Mouse (Mus musculus) heart, embryonic 10.5 days (tissue): ENCODE measurements around the gene Gm16253. TPM values are rescaled to one million over a fixed set of nuclear protein-coding genes. Genes with fewer than 3 reads are reported as not detected.
A peak's percentile ranks its signal among the peaks of the same experiment; 100 is the strongest.

Source experiments
- DNase-seq: peaks from one replicate; pipeline ENCODE4 v3.0.0-alpha.2; 2017; ENCODE audit warnings: low spot score
- H3K27ac ChIP-seq: fragments of 300-500 bp; sonication (generic); 2 replicates; pipeline ENCODE4 v1.5.1; 2016; ENCODE audit warnings: mild to moderate bottlenecking
- H3K27me3 ChIP-seq: fragments of 300-500 bp; sonication (generic); 2 replicates; pipeline ENCODE4 v1.6.1; 2016; ENCODE audit warnings: mild to moderate bottlenecking; ENCODE audit not compliant: poor library complexity, insufficient read depth, severe bottlenecking
- H3K36me3 ChIP-seq: fragments of 300-500 bp; sonication (generic); 2 replicates; pipeline ENCODE4 v1.6.1; 2016; ENCODE audit warnings: mild to moderate bottlenecking, moderate library complexity
- H3K4me1 ChIP-seq: fragments of 300-500 bp; sonication (generic); 2 replicates; pipeline ENCODE4 v1.6.1; 2016; ENCODE audit warnings: mild to moderate bottlenecking
- H3K4me3 ChIP-seq: fragments of 300-500 bp; sonication (generic); 2 replicates; pipeline ENCODE4 v1.5.1; 2016; ENCODE audit warnings: mild to moderate bottlenecking, moderate library complexity
- H3K9me3 ChIP-seq: fragments of 300-500 bp; sonication (generic); 2 replicates; pipeline ENCODE4 v1.6.1; 2016; ENCODE audit warnings: mild to moderate bottlenecking, moderate library complexity
- WGBS: fragments of 180-500 bp; shearing (Covaris S2); methylation state at CpG from one replicate; pipeline ENCODE4 v1.1.7; 2016; 5-methylcytosine and 5-hydroxymethylcytosine counted together
- polyA plus RNA-seq: library from polyadenylated mRNA; unstranded; fragments of >200 nt; fragmentation: Nextera tagmentation; extraction: Ambion mirVana; gene quantifications from 2 replicates; pipeline ENCODE4 v1.2.1, GENCODE M21; 2016

Gm16253 gene
- polyA plus RNA-seq, 1 experiment from 2014 or later, result 0.88 TPM

GRCm38 (mm10) chr3:96559398-96559910 is 17.3 kb upstream of the Gm16253 start:
- peak overlapping the region; percentile 83 for H3K4me3 ChIP-seq
- no peak for DNase-seq
- H3K36me3 ChIP-seq, result peaks cover 28% of the 10 kb centered on the region
- H3K27me3 ChIP-seq, result no peaks in the 10 kb centered on the region
- 67% methylated on average over 12 of the region's 12 CpGs for WGBS
- peak overlapping the region; percentile 92 for H3K27ac ChIP-seq
- H3K4me1 ChIP-seq, result peaks cover 54% of the 10 kb centered on the region
- H3K9me3 ChIP-seq, result no peaks in the 10 kb centered on the region

GRCm38 (mm10) chr3:96559911-96560850 is 16.6 kb upstream of the Gm16253 start:
- H3K27ac ChIP-seq, result peak overlapping the region; percentile 17; the same call in 1 of the 2 replicates
- peaks cover 28% of the 10 kb centered on the region for H3K36me3 ChIP-seq
- no peak for DNase-seq
- no peaks in the 10 kb centered on the region for H3K9me3 ChIP-seq
- H3K4me1 ChIP-seq, result peaks cover 53% of the 10 kb centered on the region
- 73% methylated on average over 23 of the region's 23 CpGs for WGBS
- no peaks in the 10 kb centered on the region for H3K27me3 ChIP-seq
- peak overlapping the region; percentile 83 for H3K4me3 ChIP-seq

GRCm38 (mm10) chr3:96560881-96561668 is 15.7 kb upstream of the Gm16253 start:
- Histone ChIP-seq H3K4me3 (peak overlapping the region; percentile 83), H3K27me3 (no peaks in the 10 kb centered on the region), H3K27ac (peak overlapping the region; percentile 54; the same call in 1 of the 2 replicates), H3K36me3 (peaks cover 28% of the 10 kb centered on the region), H3K4me1 (peaks cover 47% of the 10 kb centered on the region), H3K9me3 (no peaks in the 10 kb centered on the region)
- no peak for DNase-seq
- 81% methylated on average over 9 of the region's 9 CpGs for WGBS

- H3K27ac ChIP-seq, result no peak overlapping the region; the same call in 1 of the 2 replicates
Measured at GRCm38 (mm10) chr3:96561946-96562681, 14.7 kb upstream of the Gm16253 start.

GRCm38 (mm10) chr3:96563267-96563666 is 13.5 kb upstream of the Gm16253 start:
- peaks cover 45% of the 10 kb centered on the region for H3K4me1 ChIP-seq
- WGBS, result 94% methylated on average over 8 of the region's 8 CpGs
- no peak for DNase-seq

More at GRCm38 (mm10) chr3:96561946-96562681, 14.7 kb upstream of the Gm16253 start:
- no peaks in the 10 kb centered on the region for H3K27me3 ChIP-seq
- peak overlapping the region; percentile 2; the same call in 1 of the 2 replicates for H3K4me3 ChIP-seq
- WGBS, result 60% methylated on average over 10 of the region's 10 CpGs
- peaks cover 28% of the 10 kb centered on the region for H3K36me3 ChIP-seq
- DNase-seq, result no peak
- H3K9me3 ChIP-seq, result no peaks in the 10 kb centered on the region
- H3K4me1 ChIP-seq, result peaks cover 45% of the 10 kb centered on the region

GRCm38 (mm10) chr3:96563911-96564632 is 12.7 kb upstream of the Gm16253 start:
- H3K27ac ChIP-seq, result peak overlapping the region; percentile 72
- DNase-seq, result no peak
- WGBS, result 56% methylated on average over 10 of the region's 10 CpGs

More at GRCm38 (mm10) chr3:96563267-96563666, 13.5 kb upstream of the Gm16253 start:
- no peaks in the 10 kb centered on the region for H3K9me3 ChIP-seq
- H3K36me3 ChIP-seq, result peaks cover 28% of the 10 kb centered on the region
- H3K27me3 ChIP-seq, result no peaks in the 10 kb centered on the region
- H3K27ac ChIP-seq, result no peak overlapping the region
- no peak overlapping the region for H3K4me3 ChIP-seq

GRCm38 (mm10) chr3:96564633-96565032 is 12.2 kb upstream of the Gm16253 start:
- DNase-seq, result no peak
- 59% methylated on average over 7 of the region's 7 CpGs for WGBS
- Histone ChIP-seq H3K4me3 (no peak overlapping the region), H3K27ac (peak overlapping the region; percentile 72), H3K27me3 (no peaks in the 10 kb centered on the region), H3K4me1 (peaks cover 49% of the 10 kb centered on the region), H3K36me3 (peaks cover 19% of the 10 kb centered on the region), H3K9me3 (no peaks in the 10 kb centered on the region)

More at GRCm38 (mm10) chr3:96563911-96564632, 12.7 kb upstream of the Gm16253 start:
- Histone ChIP-seq H3K9me3 (no peaks in the 10 kb centered on the region), H3K36me3 (peaks cover 25% of the 10 kb centered on the region), H3K4me1 (peaks cover 48% of the 10 kb centered on the region), H3K4me3 (no peak overlapping the region), H3K27me3 (no peaks in the 10 kb centered on the region)

GRCm38 (mm10) chr3:96565105-96565504 is 11.7 kb upstream of the Gm16253 start:
- H3K36me3 ChIP-seq, result peaks cover 14% of the 10 kb centered on the region
- no peak overlapping the region for H3K4me3 ChIP-seq
- 88% methylated on average over 2 of the region's 3 CpGs for WGBS
- H3K9me3 ChIP-seq, result no peaks in the 10 kb centered on the region
- peak overlapping the region; percentile 72; the same call in 1 of the 2 replicates for H3K27ac ChIP-seq
- H3K27me3 ChIP-seq, result no peaks in the 10 kb centered on the region
- DNase-seq, result no peak
- peaks cover 49% of the 10 kb centered on the region for H3K4me1 ChIP-seq

GRCm38 (mm10) chr3:96566661-96567450 is 9.9 kb upstream of the Gm16253 start:
- Histone ChIP-seq H3K4me1 (peaks cover 48% of the 10 kb centered on the region), H3K9me3 (no peaks in the 10 kb centered on the region), H3K27me3 (no peaks in the 10 kb centered on the region), H3K36me3 (no peaks in the 10 kb centered on the region), H3K4me3 (no peak overlapping the region), H3K27ac (peak overlapping the region; percentile 24; the same call in 1 of the 2 replicates)
- 76% methylated on average over 8 of the region's 8 CpGs for WGBS
- no peak for DNase-seq

GRCm38 (mm10) chr3:96568605-96569004 is 8.2 kb upstream of the Gm16253 start:
- Histone ChIP-seq H3K36me3 (no peaks in the 10 kb centered on the region), H3K27me3 (no peaks in the 10 kb centered on the region), H3K4me1 (peaks cover 55% of the 10 kb centered on the region), H3K27ac (no peak overlapping the region), H3K4me3 (no peak overlapping the region), H3K9me3 (no peaks in the 10 kb centered on the region)
- WGBS, result 72% methylated on average over 8 of the region's 8 CpGs
- DNase-seq, result no peak

- Histone ChIP-seq H3K4me3 (no peak overlapping the region; the same call in 1 of the 2 replicates), H3K36me3 (no peaks in the 10 kb centered on the region), H3K9me3 (no peaks in the 10 kb centered on the region), H3K4me1 (peaks cover 55% of the 10 kb centered on the region), H3K27ac (peak overlapping the region; percentile 33; the same call in 1 of the 2 replicates), H3K27me3 (no peaks in the 10 kb centered on the region)
- no peak for DNase-seq
- 81% methylated on average over 13 of the region's 13 CpGs for WGBS
Measured at GRCm38 (mm10) chr3:96569506-96569905, 7.3 kb upstream of the Gm16253 start.
